Mouse (Mus musculus) embryo, embryonic 11.5 days (tissue): ENCODE measurements around the gene Rala.
"Not testable (repeated sequence)": the region's sequence is repeated elsewhere in the genome, so short reads cannot be mapped to it uniquely, and the experiment has no call there.

Experiments
- DNase-seq: peaks from one replicate; pipeline ENCODE4 v3.0.0-alpha.2; 2012; ENCODE audit warnings: low read depth, low spot score

Gene Rala

GRCm38 (mm10) chr13:17944078-17944917 lies at the start of gene Rala:
Rala (minus strand) TSS chr13:17944239.
- DNase-seq = peak; percentile 77

GRCm38 (mm10) chr13:17993515-17993847 lies 49.4 kb upstream of the Rala start:
- no peak for DNase-seq

DNA sequence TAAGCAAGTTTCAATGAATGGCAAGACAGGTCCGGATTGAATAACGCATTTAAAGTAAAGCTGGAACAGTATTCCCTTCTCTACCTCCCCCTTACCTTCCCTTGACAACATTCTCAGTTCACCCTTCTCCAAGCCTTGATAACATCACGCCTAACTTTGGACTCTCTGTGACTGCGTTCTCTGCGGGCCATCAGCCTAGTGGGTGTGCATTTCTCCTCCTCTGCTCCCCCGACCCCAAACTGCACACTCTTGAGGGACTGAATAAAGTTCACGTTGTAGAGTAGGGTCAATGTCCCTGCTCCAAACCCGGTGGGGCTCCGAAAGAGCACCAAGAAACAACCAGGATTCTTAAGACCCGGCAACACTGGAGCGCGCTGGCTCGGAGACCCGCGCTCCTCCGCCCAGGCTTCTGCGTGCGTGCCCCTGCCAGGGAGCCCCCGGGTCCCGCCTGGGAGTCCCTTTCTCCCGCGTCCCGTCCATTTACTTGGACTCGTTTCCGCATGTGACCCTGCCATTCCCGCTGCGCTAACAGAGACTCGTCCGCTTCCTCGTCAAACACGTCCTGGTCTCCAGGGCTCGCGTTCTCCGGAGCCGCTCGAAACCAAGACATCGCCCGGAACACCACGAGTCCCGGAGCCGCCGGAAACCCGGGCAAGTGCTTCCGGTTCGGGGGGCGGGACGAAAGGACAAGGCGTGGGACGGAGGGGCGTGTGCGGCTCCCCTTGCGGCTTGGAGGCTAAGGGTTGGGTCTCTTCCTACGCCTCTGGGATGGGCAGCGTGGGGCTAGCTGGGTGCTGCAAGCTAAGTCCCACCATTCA lies 48.9 kb upstream of the Rala start, which contains the start of gene Yae1d1:
Gene Yae1d1 (minus strand): TSS at position 653 of the 818 bp plus-strand sequence.
- peak; percentile 84 for DNase-seq

DNA sequence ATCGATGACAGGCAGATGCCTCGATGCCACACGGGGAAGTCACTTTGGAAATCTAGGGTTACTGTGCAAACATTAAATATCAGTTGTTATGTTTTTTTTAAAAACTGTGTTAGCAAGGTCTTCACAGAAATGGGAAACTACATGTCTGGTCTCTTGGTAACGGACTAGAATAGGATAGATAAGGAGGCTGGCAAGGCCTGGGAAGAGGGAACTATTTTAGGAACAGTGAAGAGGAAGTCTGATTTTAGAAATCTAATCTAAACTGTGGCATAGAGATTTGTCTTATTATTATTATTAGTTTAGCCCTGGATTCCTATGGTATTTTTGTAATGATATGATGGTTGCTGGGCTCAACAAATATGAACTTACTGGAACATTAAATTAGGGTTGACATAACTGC lies 48.0 kb upstream of the Rala start:
- DNase-seq = no peak

GRCm38 (mm10) chr13:17983194-17983593 lies 39.2 kb upstream of the Rala start:
- no peak for DNase-seq

GRCm38 (mm10) chr13:17982634-17983033 lies 38.6 kb upstream of the Rala start:
- no peak for DNase-seq

- no peak for DNase-seq
Measured at GRCm38 (mm10) chr13:17976854-17977739, 33.1 kb upstream of the Rala start.

DNA sequence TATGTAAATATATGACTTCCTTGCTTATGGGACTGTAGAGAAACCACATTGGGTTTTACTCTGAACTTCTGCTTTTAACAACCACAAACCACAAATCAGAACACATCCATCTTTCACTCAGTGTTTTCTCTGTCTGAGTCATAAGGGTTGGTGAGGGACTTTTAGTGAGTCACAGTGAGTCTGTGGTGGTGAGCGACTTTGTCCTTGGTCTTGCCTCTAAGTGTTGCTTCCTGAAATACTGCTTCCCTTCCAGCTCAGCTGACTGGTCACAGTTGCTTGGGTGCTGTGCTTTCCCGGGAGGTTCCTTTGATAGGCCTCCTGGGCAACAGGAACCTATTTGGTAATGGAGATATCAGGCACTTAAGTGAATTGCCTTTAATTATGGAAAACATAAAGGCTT lies 31.9 kb upstream of the Rala start:
- DNase-seq = no peak

DNA sequence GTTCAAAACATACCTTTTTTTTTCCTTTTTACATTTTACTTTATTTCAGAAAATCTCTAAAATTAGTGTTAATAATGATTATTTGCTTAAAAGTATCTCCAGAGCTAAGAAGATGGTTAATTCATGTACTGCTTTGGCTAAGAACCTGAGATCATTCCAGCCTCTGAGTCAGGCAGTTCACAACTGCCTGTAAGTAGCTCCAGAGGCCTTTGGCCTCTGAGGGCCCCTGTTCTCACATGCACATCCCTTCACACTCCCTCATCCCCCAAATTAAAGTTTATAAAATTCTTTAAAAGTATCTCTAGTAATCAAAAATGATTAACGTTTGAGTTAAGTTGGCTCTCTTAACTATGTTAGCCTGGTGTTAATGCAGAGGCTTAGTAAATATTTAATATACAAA lies 31.4 kb upstream of the Rala start:
- no peak for DNase-seq

DNA sequence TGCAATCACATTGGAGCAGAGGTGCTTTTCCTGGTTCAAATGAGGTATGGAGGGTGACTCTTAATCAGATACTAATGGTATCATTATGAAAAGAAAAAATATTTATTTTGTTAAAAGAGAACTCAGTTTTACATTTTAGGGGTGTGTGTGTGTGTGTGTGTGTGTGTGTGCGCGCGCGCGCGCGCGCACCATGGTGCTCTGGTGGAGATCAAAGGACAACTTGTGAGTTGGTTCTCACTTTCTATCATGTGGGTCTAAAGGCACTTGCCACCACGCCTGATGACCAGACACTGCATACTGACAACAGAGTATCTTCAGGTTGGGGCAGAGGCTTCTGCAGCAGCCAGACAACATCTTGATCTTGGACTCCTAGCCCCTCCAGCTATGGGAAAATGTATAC lies 30.7 kb upstream of the Rala start:
- DNase-seq = no peak

GRCm38 (mm10) chr13:17960613-17961012 lies 16.6 kb upstream of the Rala start:
- no peak for DNase-seq

DNA sequence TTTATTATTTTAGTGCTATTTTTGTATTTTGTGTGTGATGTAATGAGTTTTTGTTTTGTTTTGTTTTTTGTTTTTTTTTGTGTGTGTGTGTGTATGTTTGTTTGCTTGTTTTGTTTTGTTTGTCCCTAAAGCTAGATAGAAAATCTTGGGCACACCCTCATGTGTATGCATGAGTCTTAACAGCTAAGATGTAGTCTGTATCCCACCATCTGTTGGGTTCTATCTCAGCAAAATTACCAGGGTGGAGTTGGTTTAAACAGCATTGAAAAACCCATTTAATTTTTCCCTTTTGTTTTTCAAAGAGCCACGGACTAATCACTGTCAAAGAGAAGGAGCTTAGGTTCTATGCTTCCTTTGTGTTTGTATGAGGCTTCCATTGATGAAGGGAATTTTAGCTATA lies 10.2 kb upstream of the Rala start:
- no peak for DNase-seq

DNA sequence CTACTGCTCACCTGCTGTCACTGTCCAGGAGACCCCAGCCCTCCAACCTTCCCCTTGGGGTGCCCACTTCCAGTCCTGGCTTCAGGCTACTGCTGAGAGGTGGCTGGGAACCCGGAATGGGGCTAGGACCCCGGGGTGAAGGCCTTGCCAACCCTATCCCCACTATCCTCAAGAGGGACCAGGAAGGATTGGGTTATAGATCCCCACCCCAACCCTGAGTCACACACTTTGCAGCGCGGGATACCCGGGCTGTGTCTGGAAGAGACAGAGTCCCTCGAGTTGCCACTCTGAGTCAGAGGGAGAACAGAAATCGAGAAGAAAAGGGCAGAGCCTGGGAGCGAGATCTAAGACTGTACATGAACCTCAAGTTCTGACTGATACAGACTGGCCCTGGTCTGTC lies 6.5 kb upstream of the Rala start:
- not testable (repeated sequence) for DNase-seq

GRCm38 (mm10) chr13:17949555-17949954 lies 5.5 kb upstream of the Rala start:
- no peak for DNase-seq

- DNase-seq = peak; percentile 4
Measured at GRCm38 (mm10) chr13:17943306-17944077, 547 bp downstream of the Rala start.

DNA sequence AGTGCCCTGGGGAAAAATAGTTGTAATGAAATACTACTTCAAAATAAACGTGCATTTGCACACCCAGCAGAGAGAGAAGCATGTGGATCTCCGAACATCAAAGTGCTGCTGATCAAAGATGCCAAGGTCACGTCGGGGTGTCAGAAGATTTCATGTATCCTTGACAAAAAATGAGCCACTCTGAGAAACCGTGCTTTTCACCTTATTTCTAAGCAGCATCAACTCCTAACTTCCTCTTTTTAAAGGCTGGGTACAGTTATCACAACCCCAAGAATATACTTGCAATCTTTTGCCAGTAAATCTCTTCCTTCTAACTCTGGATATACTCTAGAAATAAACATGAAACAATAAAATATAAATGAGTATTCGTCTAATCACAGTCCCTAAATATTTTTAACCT lies 1.7 kb downstream of the Rala start:
- DNase-seq = no peak

DNA sequence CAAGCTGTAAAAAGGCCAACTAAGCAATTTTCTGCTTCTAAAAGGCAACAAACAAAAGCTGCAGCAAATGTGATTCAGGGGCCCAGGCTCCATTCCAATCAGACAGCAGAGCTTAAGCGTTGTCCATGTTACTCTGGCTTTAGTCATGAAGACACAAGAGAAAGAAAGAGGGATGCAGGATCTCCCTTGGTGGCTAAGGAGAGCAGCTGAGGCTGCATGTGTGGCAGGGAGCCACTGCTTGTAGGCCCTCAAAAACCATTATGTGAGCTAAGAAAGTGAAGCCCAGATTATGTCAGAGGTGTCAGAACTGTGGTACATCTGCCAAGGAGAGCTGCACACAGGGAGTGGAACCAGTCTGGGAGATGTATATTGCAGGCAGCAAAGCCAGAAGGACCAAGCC lies 36.7 kb downstream of the Rala start:
- no peak for DNase-seq

DNA sequence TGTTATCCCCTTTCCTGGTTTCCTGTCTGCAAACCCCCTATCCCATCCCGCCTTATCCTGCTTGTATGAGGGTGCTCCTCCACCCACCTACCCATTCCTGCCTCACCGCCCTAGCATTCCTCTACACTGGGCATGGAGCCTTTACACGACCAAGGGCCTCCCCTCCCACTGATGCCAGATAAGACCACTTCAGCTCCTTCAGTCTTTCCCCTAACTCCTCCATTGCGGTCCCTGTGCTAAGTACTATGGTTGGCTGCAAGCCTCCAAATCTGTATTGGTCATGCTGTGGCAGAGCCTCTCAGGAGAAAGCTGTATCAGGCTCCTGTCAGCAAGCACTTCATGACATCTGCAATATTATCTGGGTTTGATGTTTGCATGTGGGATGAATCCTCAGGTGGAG lies 42.6 kb downstream of the Rala start:
- DNase-seq = no peak

DNA sequence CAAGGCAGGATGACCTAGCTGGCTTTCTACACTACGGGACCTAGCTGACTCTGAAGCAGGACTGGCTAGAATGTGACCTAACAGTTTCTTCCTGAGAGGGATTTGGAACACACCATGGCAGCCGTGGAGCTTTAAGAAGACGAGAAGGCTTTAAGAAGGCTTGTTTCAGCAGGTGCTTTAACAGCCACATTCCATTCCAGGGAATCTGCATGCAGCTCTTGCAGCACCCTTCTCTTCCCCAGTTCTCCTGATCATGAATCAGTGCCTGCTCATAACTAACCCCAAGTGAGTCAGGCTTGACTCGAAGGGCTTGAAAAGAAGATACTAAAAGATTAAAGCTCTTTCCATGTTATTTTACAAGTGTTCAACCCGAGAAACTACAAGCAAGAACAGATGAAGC lies 43.4 kb downstream of the Rala start:
- DNase-seq = no peak

DNA sequence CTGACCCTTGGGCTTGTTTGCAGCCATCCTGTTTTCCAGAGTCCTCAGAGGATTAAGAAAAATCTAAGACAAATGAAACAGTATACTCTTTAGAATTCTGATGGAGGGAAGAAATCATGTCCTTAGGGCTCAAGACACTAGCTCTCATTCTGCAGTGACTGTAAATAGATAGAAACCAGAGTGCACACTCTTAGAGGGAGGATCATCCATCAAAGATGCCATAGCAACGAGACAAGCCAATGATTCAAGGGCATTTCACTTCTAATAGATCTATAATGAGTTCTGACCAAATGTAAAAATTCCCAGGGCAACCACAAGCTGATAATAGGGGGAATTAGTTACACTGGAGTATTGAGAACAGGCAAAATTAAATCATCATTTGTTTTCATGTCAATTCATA lies 47.0 kb downstream of the Rala start:
- no peak for DNase-seq

- DNase-seq = no peak
Measured at GRCm38 (mm10) chr13:17891545-17891944, 52.5 kb downstream of the Rala start.
